Mouse (Mus musculus): Measurements from ENCODE around the gene Tbc1d1.

DNA sequence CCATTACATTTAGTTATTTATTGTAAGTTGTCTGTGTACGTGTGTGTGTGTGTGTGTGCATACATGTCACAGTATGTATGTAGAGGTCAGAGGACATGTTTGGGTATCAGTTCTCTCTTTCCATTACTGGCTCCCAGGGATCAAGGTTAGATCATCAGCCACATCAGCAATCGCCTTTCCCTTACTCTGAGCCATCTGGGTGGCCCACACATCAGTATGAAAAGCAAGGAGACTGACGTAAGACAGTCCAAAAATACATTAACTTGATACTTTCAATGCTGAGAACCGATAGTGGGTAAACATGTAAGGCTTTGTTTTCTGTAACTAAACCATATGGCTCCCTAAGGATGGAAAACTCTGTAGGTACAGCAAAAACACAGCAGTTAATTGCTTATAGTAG is 54.7 kb downstream of the Tbc1d1 start:
- TF ChIP-seq CTCF (IDR thresholded peaks at IDR 0.05; ENCODE audit: low read depth), result no peak
- no peak for TF ChIP-seq EP300 (IDR thresholded peaks at IDR 0.05; ENCODE audit: low read depth)
